Mouse (Mus musculus): ENCODE measurements around the gene Cox8a.

Gene Cox8a

DNA sequence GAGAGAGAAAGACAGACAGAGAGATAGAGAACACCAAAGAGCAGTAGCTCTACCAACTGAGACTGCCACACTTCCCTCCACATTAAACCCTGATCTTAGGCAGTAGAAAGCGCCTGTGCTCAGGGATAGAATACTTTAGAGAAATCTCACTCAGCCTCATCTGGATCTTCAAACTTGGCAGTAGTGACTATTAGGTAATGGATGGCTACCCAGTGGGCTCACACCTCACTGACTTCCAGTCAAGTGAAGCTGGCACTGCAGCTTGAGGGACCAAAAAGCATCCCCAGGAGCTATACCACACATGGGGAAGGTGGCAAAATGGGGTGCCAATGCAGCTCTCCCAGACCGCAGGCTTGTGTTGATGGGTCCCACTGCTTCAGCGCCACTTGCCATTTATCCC, 6.8 kb upstream of the Cox8a start:
- CTCF ChIA-PET, result no interaction called here

DNA sequence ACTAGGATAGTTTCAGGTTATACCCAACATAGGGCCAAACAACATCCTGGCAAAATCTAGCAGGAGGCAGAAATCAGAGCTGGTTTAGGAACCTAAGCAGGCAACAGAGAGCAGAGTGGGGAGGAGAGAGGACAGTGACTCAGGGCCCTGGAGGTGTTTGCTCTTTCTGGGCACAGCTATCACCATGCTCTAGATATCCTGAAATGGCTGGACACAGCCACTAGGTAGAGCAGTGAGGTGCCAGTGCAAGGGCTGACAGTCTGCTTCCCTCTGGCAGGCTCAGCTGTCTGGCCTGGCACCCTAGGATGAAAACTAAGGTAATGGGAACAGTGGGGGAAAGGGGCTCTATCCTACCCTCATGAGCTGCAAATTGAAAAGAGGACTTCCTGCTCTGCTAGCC, 6.1 kb upstream of the Cox8a start:
- CTCF ChIA-PET, result no interaction called here

DNA sequence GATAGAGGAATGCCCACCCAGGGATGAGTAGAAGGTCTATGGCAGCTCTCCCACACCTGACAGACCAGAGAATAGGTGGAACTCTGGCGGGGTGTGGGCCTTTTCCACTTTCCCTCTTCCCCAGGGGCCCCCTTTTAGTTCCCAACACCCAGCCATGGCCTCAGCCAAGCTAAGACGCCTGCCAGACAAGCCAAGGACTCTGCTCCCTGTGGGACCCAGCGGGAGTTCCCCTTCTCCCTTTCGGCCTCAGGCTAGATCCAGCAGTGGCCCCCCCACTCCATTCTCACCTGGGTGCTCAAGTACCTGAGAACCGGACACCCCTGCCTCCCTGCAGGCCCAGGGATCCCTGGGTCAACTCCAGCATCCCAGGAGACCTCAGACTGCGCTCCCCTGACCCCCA, 4.8 kb upstream of the Cox8a start:
- CTCF ChIA-PET, result no interaction called here

DNA sequence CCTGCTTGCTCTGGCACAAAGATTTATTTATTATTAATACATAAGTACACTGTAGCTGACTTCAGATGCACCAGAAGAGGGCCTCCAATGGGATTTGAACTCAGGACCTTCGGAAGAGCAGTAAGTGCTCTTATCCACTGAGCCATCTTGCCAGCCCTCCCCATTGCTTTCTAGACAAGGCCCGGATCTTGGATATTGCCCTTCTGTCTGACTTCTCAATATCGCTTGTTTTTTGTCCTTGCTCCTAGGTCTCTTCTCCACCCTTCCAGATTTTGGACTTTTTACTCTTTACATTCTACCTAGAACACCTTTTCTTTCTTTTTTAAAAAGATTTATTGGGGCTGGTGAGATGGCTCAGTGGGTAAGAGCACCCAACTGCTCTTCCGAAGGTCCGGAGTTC, 1.3 kb upstream of the Cox8a start:
- CTCF ChIA-PET, result no interaction called here

DNA sequence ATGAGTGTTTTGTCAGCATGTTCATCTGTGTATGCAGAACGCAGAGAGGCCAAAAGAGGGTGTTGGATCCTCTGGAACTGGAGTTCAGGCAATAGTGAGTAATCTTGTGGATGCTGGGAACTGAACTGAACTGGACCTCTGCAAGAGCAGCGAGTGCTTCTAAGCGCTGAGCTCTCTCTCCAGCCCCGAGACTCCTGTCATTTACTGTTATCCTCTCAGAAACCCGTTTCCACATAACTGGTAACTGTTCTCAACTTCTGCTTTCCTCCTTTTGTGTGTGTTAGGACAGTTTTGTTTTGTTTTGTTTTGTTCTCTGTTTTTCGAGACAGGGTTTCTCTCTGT, 481 bp upstream of the Cox8a start:
- CTCF ChIA-PET, result interaction anchor here (0.7 kb wide), 1 partner anchor 13 kb away, joined by 3 read pairs; no protein-coding TSS in a partner anchor

DNA sequence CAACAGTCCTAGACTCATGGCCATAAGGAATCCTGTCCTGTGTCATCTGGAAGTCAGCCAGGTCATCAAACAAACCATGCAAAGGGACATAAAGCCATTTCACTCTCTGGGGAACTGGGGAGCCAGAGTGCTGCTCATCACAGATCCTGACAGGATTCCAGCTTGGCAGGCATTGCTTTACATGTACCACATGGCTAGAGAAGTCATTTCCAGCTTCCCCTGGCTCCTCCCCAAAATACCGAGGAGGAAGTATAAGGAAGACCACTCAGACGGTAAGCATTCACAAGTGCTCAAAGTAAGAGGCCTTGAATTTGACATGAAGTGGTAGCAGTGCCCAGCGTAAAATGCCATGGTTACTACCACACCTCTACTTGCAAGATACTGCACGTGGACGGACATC, 2.9 kb downstream of the Cox8a start:
- CTCF ChIA-PET, result no interaction called here

DNA sequence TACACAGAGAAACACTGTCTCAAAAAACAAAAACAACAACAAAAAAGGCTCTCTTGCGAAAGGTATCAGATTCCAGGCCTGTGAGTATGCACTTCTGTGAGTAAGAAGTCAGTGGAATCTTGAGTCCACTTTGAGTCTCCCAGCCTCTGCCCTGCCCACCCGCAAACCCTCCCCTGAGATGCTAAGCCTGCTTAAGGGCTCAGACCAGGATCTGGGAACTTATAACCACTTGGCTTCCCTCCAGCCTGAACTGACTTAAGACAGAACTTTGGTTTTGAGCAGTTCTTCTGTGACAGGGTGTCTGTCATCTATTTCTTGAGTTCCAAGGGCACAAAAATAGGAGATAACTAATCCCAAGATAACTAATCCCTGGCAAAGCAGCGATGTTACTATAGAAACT, 4.4 kb downstream of the Cox8a start:
- CTCF ChIA-PET, result no interaction called here

DNA sequence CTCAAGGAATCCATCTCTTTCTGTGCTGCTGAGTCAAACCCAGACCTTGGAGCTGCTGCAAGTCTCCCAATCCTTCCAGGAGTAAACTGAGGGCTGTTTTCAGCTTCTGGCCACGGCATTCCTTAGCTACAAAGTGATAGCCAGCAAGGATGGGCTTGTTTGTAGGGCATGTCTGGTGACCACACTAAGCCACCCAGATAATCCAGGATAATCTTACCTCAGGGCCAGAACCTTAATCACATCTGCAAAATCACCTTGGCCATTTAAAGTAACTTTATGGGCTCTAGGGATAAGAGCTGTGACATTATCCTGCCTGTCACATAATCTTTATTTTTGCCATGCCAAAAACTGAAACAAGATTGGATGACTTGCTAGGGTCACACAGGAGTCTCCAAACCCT, 5.2 kb downstream of the Cox8a start:
- CTCF ChIA-PET, result no interaction called here

DNA sequence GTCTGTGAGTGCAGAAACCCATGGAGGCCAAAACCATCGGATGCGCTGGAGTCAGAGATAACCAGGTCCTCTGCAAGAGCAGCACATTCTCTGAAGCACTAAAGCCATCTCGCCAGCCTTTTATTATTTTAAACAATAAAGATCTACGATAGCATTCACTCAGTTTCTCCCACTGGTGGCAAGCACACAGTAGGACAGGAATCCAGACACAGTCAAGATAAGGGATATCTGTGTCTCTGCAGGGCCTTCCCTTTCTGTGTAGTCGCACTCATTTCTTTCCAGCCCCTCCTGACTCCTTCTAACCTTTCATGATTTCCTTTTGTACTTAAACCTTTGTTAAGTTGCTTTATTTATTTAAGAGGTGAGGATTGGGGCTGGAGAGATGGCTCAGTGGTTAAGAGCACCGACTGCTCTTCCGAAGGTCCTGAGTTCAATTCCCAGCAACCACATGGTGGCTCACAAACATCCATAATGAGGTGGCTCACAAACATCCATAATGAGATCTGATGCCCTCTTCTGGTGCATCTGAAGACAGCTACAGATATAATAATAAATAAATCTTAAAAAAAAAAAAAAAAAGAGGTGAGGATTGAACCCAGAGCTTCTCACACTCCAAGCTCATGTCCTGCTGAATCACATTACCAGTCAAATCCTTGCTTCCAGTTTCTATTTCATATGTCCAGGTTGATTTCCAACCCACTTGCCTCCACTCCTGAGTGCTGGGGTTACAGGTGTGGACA, 7.3 kb downstream of the Cox8a start:
- CTCF ChIA-PET, result no interaction called here

DNA sequence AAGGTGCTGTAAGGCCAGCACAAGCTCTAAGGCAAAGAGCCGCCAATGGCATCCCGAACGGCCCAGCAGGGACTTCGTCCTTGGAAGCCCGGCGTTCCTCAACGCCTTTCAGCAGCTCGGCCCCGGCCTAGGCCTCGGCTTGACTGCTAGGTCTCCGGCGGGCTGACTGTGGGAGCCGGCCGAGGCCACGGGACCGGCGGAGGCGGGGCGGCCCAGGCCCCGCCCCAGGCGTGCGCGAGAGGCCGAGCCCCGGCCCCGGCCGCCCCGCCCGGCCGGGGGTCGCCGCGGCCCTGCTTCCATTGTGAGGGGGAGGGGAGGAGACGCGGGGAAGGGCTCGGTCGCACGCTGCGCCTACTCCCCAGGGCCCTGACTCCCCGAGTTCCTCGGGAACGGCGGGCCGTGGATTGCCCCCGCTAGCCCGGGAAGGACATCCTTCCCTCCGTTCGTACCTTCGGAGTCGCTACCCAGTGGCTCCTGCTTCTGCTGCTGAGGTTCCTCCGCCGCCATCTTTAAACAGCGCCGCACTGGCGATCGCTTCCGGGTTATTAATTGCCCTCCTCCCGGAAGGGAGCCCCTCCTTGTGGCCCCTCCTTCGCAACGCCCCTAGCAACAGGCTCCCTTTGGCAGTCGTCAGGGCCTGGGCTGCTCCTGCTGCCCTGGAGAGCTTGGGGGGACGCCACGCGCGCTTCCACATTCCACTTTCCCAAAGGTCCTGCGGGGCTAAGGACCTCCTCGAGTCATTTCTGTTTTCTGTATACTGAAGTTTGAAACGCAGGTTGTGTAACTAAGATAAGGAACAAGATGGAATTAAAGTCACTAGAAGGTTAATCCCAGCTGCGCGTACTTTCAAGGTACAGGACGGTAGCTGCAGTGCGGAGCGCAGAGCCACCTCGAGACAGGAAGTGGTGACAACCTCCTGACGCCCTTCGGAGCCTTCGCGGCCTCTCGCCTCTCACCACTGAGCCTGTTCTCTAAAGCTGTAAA, 11.4 kb downstream of the Cox8a start, which contains the start of gene Otub1:
Otub1 (minus strand) TSS at position 564 of the 984 bp plus-strand sequence.
- CTCF ChIA-PET, result no interaction called here

DNA sequence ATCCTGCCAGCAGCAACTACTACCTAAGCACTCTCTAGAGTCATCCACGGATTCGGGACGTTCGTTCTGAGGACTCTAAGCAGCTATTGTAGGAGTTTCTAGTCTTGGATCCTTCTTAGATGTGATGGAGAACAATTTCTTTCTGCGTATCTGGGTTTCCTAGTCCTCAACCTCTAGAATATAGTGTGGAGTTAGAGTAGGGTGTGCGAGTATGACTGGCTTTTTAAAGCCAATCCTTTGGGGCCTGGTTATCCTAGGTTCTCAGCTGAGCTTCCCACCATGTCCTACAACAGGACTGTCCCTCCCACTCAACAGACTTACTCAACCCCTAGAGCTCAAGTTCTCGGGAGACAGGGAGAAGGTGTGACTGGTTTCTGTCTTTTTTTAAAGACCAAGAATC, 12.1 kb downstream of the Cox8a start:
- CTCF ChIA-PET, result no interaction called here

DNA sequence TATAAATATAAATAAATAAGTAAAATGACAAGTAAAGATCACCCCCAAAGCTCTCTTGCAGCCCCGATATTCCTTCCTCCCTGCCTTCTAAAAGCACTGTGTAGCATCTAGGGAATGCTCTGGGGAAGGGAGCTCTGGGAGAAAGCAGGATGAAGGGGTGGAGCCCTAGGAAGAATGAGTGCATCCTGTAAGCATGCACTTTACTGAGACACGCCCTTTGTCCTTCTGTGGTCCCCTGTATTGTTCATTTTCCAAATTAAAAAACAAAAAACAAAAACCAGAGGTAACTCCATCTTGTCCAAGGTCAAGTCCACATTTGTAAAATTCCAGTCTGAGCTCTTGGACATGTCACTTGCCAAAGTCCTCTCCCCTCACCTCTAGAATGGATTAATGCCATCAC, 12.5 kb downstream of the Cox8a start:
- CTCF ChIA-PET, result interaction anchor here (0.8 kb wide), 1 partner anchor 13 kb away, joined by 3 read pairs; the partner anchor contains the start of gene Cox8a

DNA sequence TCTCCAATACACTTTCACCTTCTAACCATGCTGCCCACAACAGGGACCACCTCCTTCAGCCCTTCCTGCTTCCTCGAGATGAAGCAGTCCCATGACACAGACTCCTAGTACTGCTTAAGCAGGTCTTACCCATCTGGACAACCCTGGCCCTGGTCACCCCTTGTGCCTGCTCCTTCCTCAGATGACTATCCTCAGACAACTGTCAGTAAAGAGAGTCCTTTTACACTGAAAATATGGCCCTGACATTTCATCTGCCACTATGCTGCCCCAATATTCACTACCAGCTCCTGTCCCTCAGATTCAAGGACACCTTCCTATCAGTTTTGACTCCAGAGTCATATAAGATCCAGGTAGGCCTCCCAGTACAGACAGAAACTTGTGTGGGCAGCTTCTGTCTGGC, 17.0 kb downstream of the Cox8a start:
- CTCF ChIA-PET, result no interaction called here

DNA sequence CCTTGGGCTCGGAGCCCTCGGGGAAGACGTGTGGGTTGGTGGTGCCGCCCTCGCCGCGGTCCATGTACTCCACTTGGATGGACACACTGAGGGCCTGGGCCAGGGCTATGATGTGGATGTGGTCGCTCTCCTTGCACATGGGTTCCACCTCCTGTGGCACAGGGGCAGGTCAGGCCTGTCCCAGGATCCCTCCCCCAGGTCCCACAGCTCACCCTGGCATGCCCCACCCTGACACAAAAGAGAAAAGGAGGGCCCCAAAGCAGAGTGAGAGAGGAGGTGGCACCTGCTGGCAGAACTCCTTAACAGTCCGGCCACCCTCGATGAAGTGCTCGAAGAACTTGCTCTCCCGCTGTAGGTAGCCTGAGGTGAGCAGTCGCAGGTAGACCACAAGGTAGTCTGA, 18.3 kb downstream of the Cox8a start:
- CTCF ChIA-PET, result no interaction called here

DNA sequence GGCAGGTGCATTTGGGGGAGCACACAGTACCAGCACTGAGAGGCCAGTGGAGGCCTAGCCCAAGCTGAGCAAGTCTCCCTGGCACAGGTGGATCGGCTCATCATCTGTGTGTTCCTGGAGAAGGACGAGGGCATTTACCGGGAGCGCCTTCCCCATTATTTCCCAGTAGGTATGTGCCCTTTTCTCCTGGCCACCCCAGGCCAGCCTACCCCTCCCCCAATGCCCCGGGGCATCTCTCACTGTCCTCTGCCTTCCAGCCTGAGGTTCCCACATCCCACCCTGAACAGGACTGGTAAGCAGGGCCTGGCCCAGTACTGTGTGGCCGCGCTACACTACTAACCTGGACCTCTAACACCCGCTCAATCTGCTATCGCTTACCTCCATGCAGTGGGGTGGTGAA, 20.0 kb downstream of the Cox8a start:
- CTCF ChIA-PET, result no interaction called here

DNA sequence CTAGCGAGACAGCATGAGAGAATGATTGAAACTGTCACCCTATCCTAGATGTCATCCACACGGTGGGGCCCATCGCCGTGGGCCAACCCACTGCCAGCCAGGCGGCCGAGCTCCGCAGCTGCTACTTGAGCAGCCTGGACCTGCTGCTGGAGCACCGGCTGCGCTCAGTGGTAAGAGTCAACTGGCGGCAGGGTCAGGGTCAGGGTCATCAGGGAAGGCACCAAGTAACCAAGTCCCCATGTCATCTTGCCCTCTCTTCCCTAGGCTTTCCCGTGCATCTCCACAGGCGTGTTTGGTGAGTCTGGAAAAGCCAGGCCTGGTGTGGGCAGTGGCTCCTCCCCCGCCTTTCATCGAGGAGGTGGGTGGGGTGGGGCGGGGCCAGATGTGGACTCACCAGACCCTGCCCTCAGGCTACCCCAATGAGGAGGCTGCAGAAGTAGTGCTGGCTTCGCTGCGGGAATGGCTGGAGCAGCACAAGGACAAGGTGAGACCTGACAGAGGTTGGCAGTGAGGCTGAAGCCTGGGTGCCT, 20.6 kb downstream of the Cox8a start:
- CTCF ChIA-PET, result no interaction called here

DNA sequence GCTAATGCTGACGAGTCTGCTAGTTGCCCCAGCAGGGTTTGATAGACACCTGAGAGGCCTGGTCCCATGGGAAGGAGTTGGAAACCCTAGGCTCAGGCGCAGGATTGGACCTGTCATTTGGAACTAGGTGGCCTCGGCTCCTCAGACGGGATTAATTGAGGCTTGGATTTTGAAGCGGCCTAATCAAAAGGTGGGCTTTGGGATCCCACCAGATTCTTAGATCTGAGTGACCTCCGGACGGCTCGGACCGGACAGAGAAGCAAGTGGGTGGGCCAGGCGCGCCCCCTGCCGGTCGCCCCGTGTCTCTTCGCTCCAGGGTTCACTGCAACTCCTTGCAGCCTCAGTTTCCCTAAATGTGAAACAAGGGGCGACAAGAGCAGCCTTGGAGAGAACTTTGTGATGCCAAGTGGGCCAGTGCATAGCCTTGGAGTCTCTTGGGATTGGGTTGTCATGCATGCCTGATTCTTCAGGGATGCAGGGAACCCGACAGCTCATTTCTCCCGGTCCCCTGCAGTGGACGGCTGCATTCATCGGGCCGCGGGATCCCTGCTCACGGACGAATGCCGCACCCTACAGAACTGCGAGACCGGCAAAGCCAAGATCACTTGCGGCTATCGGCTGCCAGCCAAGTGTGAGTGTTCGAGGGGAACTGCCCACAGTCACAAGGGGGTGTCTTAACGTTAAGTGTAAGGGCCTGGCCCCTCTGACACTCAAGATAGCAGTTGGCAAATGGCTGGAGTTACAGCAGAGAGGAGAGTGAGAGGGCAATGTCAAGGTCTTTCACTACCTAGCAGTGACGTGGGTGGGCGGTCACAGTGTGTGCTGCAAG, 21.3 kb downstream of the Cox8a start:
- CTCF ChIA-PET, result no interaction called here

DNA sequence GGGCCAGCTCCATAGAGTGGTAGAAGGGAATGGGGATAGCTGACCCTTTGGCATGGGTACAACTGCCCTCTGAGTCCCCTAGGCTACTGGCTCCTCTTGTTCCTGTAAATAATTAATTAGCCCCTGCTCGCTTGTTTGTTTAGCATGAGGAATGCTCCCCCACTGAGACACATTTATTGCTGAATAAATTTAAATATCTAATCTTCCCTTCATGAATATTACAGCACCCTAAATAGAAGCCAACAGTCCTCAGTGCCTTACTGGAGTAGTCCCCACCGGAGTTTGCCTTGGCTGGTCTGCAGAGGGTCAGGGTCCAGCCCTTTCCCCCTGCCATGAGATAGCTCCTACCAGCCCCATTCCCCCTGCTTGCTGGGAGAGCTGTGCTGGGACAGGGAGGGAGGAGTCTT, 24.9 kb downstream of the Cox8a start:
- CTCF ChIA-PET, result no interaction called here

DNA sequence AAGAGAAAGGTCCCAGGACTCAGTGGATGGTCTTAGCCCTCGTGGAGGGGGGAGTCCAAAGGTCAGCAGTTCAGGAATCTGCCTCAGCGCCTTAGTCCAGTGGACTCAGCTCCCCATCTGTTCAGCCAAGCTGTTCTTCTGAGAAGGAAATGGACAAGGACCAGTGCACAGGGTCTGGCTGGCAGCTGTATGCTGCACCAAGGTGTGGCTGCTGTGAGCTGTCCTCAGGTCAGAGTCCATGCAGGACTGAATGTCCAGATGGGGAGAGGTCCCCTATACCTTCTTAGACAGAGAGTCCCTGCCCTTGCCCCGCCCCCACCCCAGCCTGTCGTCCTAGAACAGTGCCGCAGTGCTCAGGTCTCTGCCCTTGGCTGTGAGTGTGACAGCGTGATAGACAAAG, 25.8 kb downstream of the Cox8a start:
- CTCF ChIA-PET, result interaction anchor here (0.9 kb wide), 1 partner anchor 125 kb away, joined by 6 read pairs; no protein-coding TSS in a partner anchor

DNA sequence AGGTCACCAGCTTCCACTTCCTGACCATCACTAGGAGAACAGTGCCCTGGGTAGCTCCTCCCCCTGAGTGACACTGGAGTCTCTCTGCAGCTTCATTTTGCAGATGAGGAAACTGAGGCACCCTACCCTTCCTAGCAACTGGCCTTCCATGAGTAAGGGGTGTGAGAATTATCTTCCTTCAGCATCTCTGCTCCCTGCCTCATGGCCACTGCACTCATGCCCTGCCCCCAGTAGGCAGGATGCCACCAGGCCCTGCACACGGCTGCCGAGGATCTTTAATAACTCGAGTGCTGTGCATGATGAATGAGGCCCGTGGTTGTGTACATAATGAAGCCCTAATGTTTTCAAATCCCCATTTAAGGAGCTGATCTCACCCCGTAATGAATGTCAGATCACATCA, 26.4 kb downstream of the Cox8a start:
- CTCF ChIA-PET, result interaction anchor here (0.9 kb wide), 1 partner anchor 124 kb away, joined by 6 read pairs; no protein-coding TSS in a partner anchor

DNA sequence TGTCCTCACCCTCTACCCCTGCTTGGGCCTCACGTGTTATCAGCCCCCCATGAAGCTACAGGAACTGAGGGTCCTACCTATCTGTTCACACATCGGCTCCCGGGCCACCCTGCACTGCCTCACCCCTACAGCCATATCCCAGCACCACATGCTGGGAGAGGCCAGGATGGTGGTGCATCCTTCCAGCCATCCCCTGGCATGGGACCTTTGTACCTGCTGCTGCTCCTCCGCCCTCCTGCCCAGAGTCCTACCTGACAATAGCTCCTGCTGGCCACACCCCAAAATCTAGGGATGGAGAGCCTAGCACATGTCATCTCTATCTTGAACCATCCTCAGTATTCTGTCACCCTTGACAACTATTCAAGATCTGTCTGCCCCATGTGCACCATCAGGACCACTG, 28.4 kb downstream of the Cox8a start:
- CTCF ChIA-PET, result no interaction called here

DNA sequence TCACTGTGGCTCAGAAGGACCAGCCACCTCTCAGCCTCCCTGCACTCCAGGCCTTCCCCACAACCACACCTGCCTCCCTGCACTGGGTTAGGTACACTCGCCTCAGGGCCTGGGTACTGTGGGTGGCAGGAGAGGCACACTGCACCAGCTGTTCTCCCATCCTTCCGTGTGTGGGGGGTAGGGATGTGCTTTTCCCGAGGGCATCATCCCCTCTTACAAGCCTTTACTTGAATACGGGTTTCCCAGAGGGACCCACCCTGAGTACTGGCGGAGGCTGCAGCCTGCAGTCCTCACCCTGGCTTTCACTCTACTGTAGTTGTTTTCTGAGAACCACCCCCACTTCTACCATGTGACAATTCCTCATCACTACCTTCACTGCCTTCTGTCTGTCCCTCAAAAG, 30.3 kb downstream of the Cox8a start:
- CTCF ChIA-PET, result no interaction called here
